Mouse (Mus musculus): ENCODE measurements around the gene C1ra. TPM values are rescaled to one million over a fixed set of nuclear protein-coding genes. Genes with fewer than 3 reads are reported as not detected.
"Not testable (repeated sequence)": the region's sequence is repeated elsewhere in the genome, so short reads cannot be mapped to it uniquely, and the experiment has no call there.

C1ra gene
- polyA plus RNA-seq, 1 experiment from 2014 or later = 0.19 TPM

GRCm38 (mm10) chr6:124476216-124476615 lies 36.0 kb upstream of the C1ra start:
- Histone ChIP-seq H3K27me3 (replicated peaks) (no peaks in the 10 kb centered on the region), H3K9ac (no peak overlapping the region), H3K4me2 (no peak overlapping the region), H3K4me1 (replicated peaks) (peaks cover 15% of the 10 kb centered on the region), H3K27ac (ENCODE audit: poor library complexity, severe bottlenecking) (no peak overlapping the region), H3K36me3 (no peaks in the 10 kb centered on the region), H3K4me3 (no peak overlapping the region), H3K9me3 (replicated peaks) (no peaks in the 10 kb centered on the region)
- WGBS = 78% methylated on average over 7 of the region's 7 CpGs
- ATAC-seq (ENCODE audit: insufficient number of reproducible peaks, low FRiP score) = no peak

GRCm38 (mm10) chr6:124476796-124477195 lies 35.4 kb upstream of the C1ra start:
- no peak overlapping the region for H3K4me3 ChIP-seq
- no peak for ATAC-seq (ENCODE audit: insufficient number of reproducible peaks, low FRiP score)
- no peaks in the 10 kb centered on the region for H3K27me3 ChIP-seq (replicated peaks)
- peaks cover 15% of the 10 kb centered on the region for H3K4me1 ChIP-seq (replicated peaks)
- H3K9ac ChIP-seq = no peak overlapping the region
- no peak overlapping the region for H3K27ac ChIP-seq (ENCODE audit: poor library complexity, severe bottlenecking)
- H3K4me2 ChIP-seq = no peak overlapping the region
- no peaks in the 10 kb centered on the region for H3K9me3 ChIP-seq (replicated peaks)
- H3K36me3 ChIP-seq = no peaks in the 10 kb centered on the region
- 78% methylated on average over 11 of the region's 11 CpGs for WGBS

- Histone ChIP-seq H3K27ac (ENCODE audit: poor library complexity, severe bottlenecking) (no peak overlapping the region), H3K9me3 (replicated peaks) (no peaks in the 10 kb centered on the region), H3K4me3 (no peak overlapping the region), H3K4me1 (replicated peaks) (peaks cover 14% of the 10 kb centered on the region), H3K9ac (no peak overlapping the region), H3K4me2 (no peak overlapping the region), H3K36me3 (no peaks in the 10 kb centered on the region), H3K27me3 (replicated peaks) (no peaks in the 10 kb centered on the region)
- ATAC-seq (ENCODE audit: insufficient number of reproducible peaks, low FRiP score) = no peak
- WGBS = 63% methylated on average over 5 of the region's 5 CpGs
These were observed 35.0 kb upstream of the C1ra start for GRCm38 (mm10) chr6:124477221-124477655.

- ATAC-seq (ENCODE audit: insufficient number of reproducible peaks, low FRiP score) = peak; percentile 43; the same call in 1 of the 2 replicates
- WGBS = 34% methylated on average over 17 of the region's 17 CpGs
- peak overlapping the region; percentile 24; the same call in 1 of the 2 replicates for H3K4me2 ChIP-seq
These were observed 34.1 kb upstream of the C1ra start for GRCm38 (mm10) chr6:124477922-124478651.

GRCm38 (mm10) chr6:124478874-124479572 lies 33.2 kb upstream of the C1ra start:
- Histone ChIP-seq H3K36me3 (no peaks in the 10 kb centered on the region), H3K4me1 (replicated peaks) (peaks cover 12% of the 10 kb centered on the region)
- WGBS = 88% methylated on average over 3 of the region's 3 CpGs

More at GRCm38 (mm10) chr6:124477922-124478651, 34.1 kb upstream of the C1ra start:
- Histone ChIP-seq H3K27me3 (replicated peaks) (no peaks in the 10 kb centered on the region), H3K4me3 (no peak overlapping the region), H3K4me1 (replicated peaks) (peaks cover 12% of the 10 kb centered on the region), H3K9me3 (replicated peaks) (no peaks in the 10 kb centered on the region), H3K27ac (ENCODE audit: poor library complexity, severe bottlenecking) (no peak overlapping the region), H3K9ac (no peak overlapping the region), H3K36me3 (no peaks in the 10 kb centered on the region)

GRCm38 (mm10) chr6:124479573-124479930 lies 32.7 kb upstream of the C1ra start:
- Histone ChIP-seq H3K27me3 (replicated peaks) (no peaks in the 10 kb centered on the region), H3K9ac (no peak overlapping the region), H3K9me3 (replicated peaks) (no peaks in the 10 kb centered on the region), H3K4me3 (no peak overlapping the region), H3K4me2 (no peak overlapping the region), H3K36me3 (no peaks in the 10 kb centered on the region), H3K4me1 (replicated peaks) (peaks cover 12% of the 10 kb centered on the region), H3K27ac (ENCODE audit: poor library complexity, severe bottlenecking) (no peak overlapping the region)
- WGBS = 80% methylated on average over 3 of the region's 3 CpGs
- ATAC-seq (ENCODE audit: insufficient number of reproducible peaks, low FRiP score) = no peak

More at GRCm38 (mm10) chr6:124478874-124479572, 33.2 kb upstream of the C1ra start:
- no peak overlapping the region for H3K9ac ChIP-seq
- no peak overlapping the region for H3K4me2 ChIP-seq
- H3K4me3 ChIP-seq = no peak overlapping the region
- ATAC-seq (ENCODE audit: insufficient number of reproducible peaks, low FRiP score) = no peak
- H3K9me3 ChIP-seq (replicated peaks) = no peaks in the 10 kb centered on the region
- H3K27ac ChIP-seq (ENCODE audit: poor library complexity, severe bottlenecking) = no peak overlapping the region
- no peaks in the 10 kb centered on the region for H3K27me3 ChIP-seq (replicated peaks)

GRCm38 (mm10) chr6:124480295-124480694 lies 31.9 kb upstream of the C1ra start:
- H3K4me1 ChIP-seq (replicated peaks) = peaks cover 12% of the 10 kb centered on the region
- H3K4me2 ChIP-seq = no peak overlapping the region
- no peaks in the 10 kb centered on the region for H3K27me3 ChIP-seq (replicated peaks)
- H3K4me3 ChIP-seq = no peak overlapping the region
- no peak overlapping the region for H3K27ac ChIP-seq (ENCODE audit: poor library complexity, severe bottlenecking)
- no peak overlapping the region for H3K9ac ChIP-seq
- 51% methylated on average over 4 of the region's 4 CpGs for WGBS
- H3K36me3 ChIP-seq = no peaks in the 10 kb centered on the region
- ATAC-seq (ENCODE audit: insufficient number of reproducible peaks, low FRiP score) = no peak
- H3K9me3 ChIP-seq (replicated peaks) = no peaks in the 10 kb centered on the region

- H3K4me3 ChIP-seq = no peak overlapping the region
- H3K9me3 ChIP-seq (replicated peaks) = no peaks in the 10 kb centered on the region
- no peak overlapping the region for H3K27ac ChIP-seq (ENCODE audit: poor library complexity, severe bottlenecking)
- no peaks in the 10 kb centered on the region for H3K36me3 ChIP-seq
- no peak overlapping the region for H3K9ac ChIP-seq
- ATAC-seq (ENCODE audit: insufficient number of reproducible peaks, low FRiP score) = no peak
- no peak overlapping the region for H3K4me2 ChIP-seq
- 22% methylated on average over 6 of the region's 6 CpGs for WGBS
- no peaks in the 10 kb centered on the region for H3K27me3 ChIP-seq (replicated peaks)
- H3K4me1 ChIP-seq (replicated peaks) = peaks cover 12% of the 10 kb centered on the region
These were observed 30.6 kb upstream of the C1ra start for GRCm38 (mm10) chr6:124481571-124481970.

GRCm38 (mm10) chr6:124483831-124484230 lies 28.4 kb upstream of the C1ra start:
- H3K9ac ChIP-seq; H3K36me3 ChIP-seq; H3K4me3 ChIP-seq; H3K4me1 ChIP-seq (replicated peaks); H3K27me3 ChIP-seq (replicated peaks); H3K27ac ChIP-seq (ENCODE audit: poor library complexity, severe bottlenecking); H3K4me2 ChIP-seq; ATAC-seq (ENCODE audit: insufficient number of reproducible peaks, low FRiP score); H3K9me3 ChIP-seq (replicated peaks): not testable (repeated sequence)
- WGBS = 76% methylated on average over 3 of the region's 3 CpGs

- H3K9me3 ChIP-seq (replicated peaks) = no peaks in the 10 kb centered on the region; the same call in 1 of the 2 replicates
- no peaks in the 10 kb centered on the region for H3K4me1 ChIP-seq (replicated peaks)
- H3K27me3 ChIP-seq (replicated peaks) = no peaks in the 10 kb centered on the region
- no peak for ATAC-seq (ENCODE audit: insufficient number of reproducible peaks, low FRiP score)
- no peaks in the 10 kb centered on the region for H3K36me3 ChIP-seq
- no peak overlapping the region for H3K4me2 ChIP-seq
- 80% methylated on average over 7 of the region's 7 CpGs for WGBS
- H3K9ac ChIP-seq = no peak overlapping the region
- no peak overlapping the region for H3K4me3 ChIP-seq
- H3K27ac ChIP-seq (ENCODE audit: poor library complexity, severe bottlenecking) = no peak overlapping the region
These were observed 27.4 kb upstream of the C1ra start for GRCm38 (mm10) chr6:124484851-124485250.

- no peaks in the 10 kb centered on the region; the same call in 1 of the 2 replicates for H3K9me3 ChIP-seq (replicated peaks)
- no peaks in the 10 kb centered on the region for H3K36me3 ChIP-seq
- H3K4me1 ChIP-seq (replicated peaks) = no peaks in the 10 kb centered on the region
- no peak for ATAC-seq (ENCODE audit: insufficient number of reproducible peaks, low FRiP score)
- peak overlapping the region; percentile 27 for H3K4me3 ChIP-seq
- H3K27ac ChIP-seq (ENCODE audit: poor library complexity, severe bottlenecking) = no peak overlapping the region
- 29% methylated on average over 21 of the region's 21 CpGs for WGBS
- no peaks in the 10 kb centered on the region for H3K27me3 ChIP-seq (replicated peaks)
- H3K4me2 ChIP-seq = peak overlapping the region; percentile 57
- no peak overlapping the region for H3K9ac ChIP-seq
These were observed 26.6 kb upstream of the C1ra start for GRCm38 (mm10) chr6:124485414-124486144.
